Mouse (Mus musculus) midbrain, postnatal 0 days (tissue): ENCODE results near the gene Stpg4. TPM values are rescaled to one million over a fixed set of nuclear protein-coding genes. Genes with fewer than 3 reads are reported as not detected.

Experiments used
- ATAC-seq: fragments of 200-750 bp; cut with Nextera tagmentation; 2 replicates; pipeline ENCODE4 v1.8.0; 2017; ENCODE audit warnings: moderate number of reproducible peaks, mild to moderate bottlenecking, moderate TSS enrichment, moderate library complexity; ENCODE audit not compliant: low FRiP score
- DNase-seq: peaks from one replicate; pipeline ENCODE4 v3.0.0-alpha.2; 2015; ENCODE audit warnings: low spot score
- H3K27ac ChIP-seq: fragments of 300-500 bp; sonication (generic); 2 replicates; pipeline ENCODE4 v1.5.1; 2014; ENCODE audit warnings: low read depth, mild to moderate bottlenecking, low read length, mixed read lengths
- H3K27me3 ChIP-seq: fragments of 300-500 bp; sonication (generic); 2 replicates; pipeline ENCODE4 v1.6.1; 2014; ENCODE audit warnings: low read length, control low read depth, mixed read lengths; ENCODE audit not compliant: insufficient read depth
- H3K36me3 ChIP-seq: fragments of 300-500 bp; sonication (generic); 2 replicates; pipeline ENCODE4 v1.6.1; 2014; ENCODE audit warnings: low read length, control low read depth, mixed read lengths; ENCODE audit not compliant: insufficient read depth
- H3K4me1 ChIP-seq: fragments of 300-500 bp; sonication (generic); 2 replicates; pipeline ENCODE4 v1.6.1; 2014; ENCODE audit warnings: mild to moderate bottlenecking, control low read depth, antibody characterized with exemption, low read length, mixed read lengths; ENCODE audit not compliant: insufficient read depth
- H3K4me2 ChIP-seq: fragments of 300-500 bp; sonication (generic); 2 replicates; pipeline ENCODE4 v1.6.1; 2014; ENCODE audit warnings: low read depth, mild to moderate bottlenecking, low read length, mixed read lengths; ENCODE audit not compliant: poor library complexity, severe bottlenecking
- H3K4me3 ChIP-seq: fragments of 300-500 bp; sonication (generic); 2 replicates; pipeline ENCODE4 v1.5.1; 2014; ENCODE audit warnings: low read depth, mild to moderate bottlenecking, low read length, moderate library complexity
- H3K9ac ChIP-seq: fragments of 300-500 bp; sonication (generic); replicated peaks from 2 replicates; pipeline ENCODE4 v1.6.1; 2014; ENCODE audit warnings: mild to moderate bottlenecking, low read length, moderate library complexity, mixed read lengths; ENCODE audit not compliant: poor library complexity, severe bottlenecking
- H3K9me3 ChIP-seq: fragments of 300-500 bp; sonication (generic); 2 replicates; pipeline ENCODE4 v1.6.1; 2016; ENCODE audit warnings: low read length, control low read depth
- CTCF ChIP-seq: IDR thresholded peaks from 2 replicates; pipeline ENCODE4 v1.5.1; 2016; ENCODE audit warnings: antibody characterized with exemption, mild to moderate bottlenecking
- WGBS: fragments of 180-500 bp; shearing (Covaris S2); extraction: QIAGEN DNeasy Blood & Tissue Kit; methylation state at CpG from one replicate; pipeline ENCODE4 v1.1.7; 2014; 5-methylcytosine and 5-hydroxymethylcytosine counted together
- polyA plus RNA-seq: library from polyadenylated mRNA; unstranded; fragments of >200 nt; fragmentation: Nextera tagmentation; extraction: Ambion mirVana; gene quantifications from 2 replicates; pipeline ENCODE4 v1.2.1, GENCODE M21; 2015
- total RNA-seq: library from RNA; depleted of rRNA; stranded (reverse); fragments of >200 nt; gene quantifications from 2 replicates; pipeline ENCODE4 v1.2.3, GENCODE M21; 2014

Gene Stpg4
- total and polyA plus RNA-seq, 2 experiments from 2014 or later, result 0.28 TPM; not detected in 1

DNA sequence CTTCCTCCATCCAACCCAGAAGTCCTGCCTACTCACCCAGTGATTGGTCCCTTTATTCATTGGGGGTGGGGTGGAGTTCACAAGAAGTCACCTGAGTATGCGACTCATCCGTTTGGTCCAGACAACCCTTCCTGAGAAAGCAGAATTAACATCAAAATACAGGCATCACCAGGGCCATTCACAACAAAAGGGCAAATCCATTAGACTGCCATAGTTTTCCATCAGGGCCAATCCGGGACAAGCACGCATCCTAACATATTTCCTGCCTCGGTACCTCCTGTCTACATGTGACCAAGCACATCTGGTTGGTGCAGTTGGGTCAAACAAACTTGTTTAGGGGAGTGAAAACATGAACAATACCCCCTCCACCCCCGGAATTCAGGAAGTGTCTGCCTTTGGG lies 44.1 kb upstream of the Stpg4 start:
- Histone ChIP-seq H3K4me2 (no peak overlapping the region), H3K9ac (no peak overlapping the region), H3K4me3 (no peak overlapping the region), H3K27me3 (no peaks in the 10 kb centered on the region), H3K9me3 (no peaks in the 10 kb centered on the region), H3K27ac (no peak overlapping the region), H3K36me3 (no peaks in the 10 kb centered on the region), H3K4me1 (peaks cover 9% of the 10 kb centered on the region)
- DNase-seq, result no peak
- ATAC-seq, result no peak
- no peak for TF ChIP-seq CTCF
- WGBS, result 63% methylated on average over 6 of the region's 6 CpGs

DNA sequence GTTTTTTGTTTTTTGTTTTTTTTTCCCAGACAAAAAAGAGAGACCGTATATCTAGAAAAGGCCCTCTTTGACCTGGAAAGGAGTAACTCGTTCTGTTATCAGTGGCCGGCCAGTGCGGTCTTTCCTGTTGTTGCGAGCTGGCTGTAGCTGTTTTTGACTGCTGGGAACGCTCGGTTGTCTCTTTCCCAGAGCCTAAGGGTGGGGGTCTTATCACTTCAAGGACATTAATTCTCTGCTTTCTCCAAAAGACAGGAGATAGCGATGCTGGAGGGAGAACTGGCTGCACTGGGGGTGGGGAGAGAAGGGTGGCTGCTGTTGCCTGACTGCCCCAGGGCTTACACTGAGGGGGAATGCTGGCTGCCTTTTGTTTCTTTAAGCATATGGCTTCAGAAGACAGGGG lies 43.3 kb upstream of the Stpg4 start:
- no peak overlapping the region for H3K27ac ChIP-seq
- H3K4me1 ChIP-seq, result peaks cover 9% of the 10 kb centered on the region
- no peaks in the 10 kb centered on the region for H3K27me3 ChIP-seq
- no peak overlapping the region for H3K4me2 ChIP-seq
- H3K36me3 ChIP-seq, result no peaks in the 10 kb centered on the region
- H3K9me3 ChIP-seq, result no peaks in the 10 kb centered on the region
- no peak overlapping the region for H3K9ac ChIP-seq
- ATAC-seq (no peak), DNase-seq (no peak)
- no peak overlapping the region for H3K4me3 ChIP-seq
- TF ChIP-seq CTCF, result no peak
- 81% methylated on average over 8 of the region's 8 CpGs for WGBS

DNA sequence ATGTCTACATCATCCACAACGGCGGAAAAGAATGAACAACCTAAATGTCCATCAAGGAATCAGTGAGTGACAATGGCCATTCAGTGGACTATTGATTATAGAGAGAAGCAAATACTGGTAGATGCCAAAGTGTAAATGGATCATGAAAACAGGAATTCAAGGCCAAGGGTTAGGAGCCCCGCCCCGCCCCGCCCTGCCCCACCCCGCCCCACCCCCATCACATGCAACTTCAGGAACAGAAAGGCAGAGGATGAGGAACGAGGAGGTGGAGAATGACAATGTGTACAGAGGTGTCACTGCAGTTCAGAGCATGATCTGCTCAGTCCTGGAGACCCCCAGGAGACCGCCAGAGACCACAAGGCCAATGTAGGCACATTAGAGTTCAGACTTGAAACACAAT lies 42.7 kb upstream of the Stpg4 start:
- Histone ChIP-seq H3K27ac (no peak overlapping the region), H3K9ac (no peak overlapping the region), H3K9me3 (no peaks in the 10 kb centered on the region), H3K4me2 (no peak overlapping the region), H3K27me3 (no peaks in the 10 kb centered on the region), H3K36me3 (no peaks in the 10 kb centered on the region), H3K4me3 (no peak overlapping the region), H3K4me1 (peaks cover 9% of the 10 kb centered on the region)
- WGBS, result 74% methylated on average over 8 of the region's 8 CpGs
- no peak for DNase-seq
- ATAC-seq, result no peak
- TF ChIP-seq CTCF, result no peak

DNA sequence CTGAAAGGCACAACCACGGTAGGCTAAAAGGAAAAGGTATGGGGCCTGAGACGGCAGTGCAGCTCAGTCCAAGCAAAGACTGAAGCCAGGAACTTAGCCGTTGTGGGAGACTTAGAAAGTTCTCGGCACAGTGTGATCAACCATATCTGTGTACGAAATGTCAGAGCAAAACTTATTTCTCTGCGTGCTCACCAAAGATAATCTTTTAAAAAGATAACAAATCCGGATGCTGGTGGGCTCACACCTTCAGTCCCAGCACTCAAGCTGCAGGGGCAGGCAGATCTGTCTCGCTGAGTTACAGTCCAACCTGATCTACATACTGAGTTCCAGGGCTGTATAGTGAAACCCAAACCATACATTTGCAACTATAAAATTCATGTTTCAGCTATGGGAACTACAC lies 41.9 kb upstream of the Stpg4 start:
- no peak for ATAC-seq
- 75% methylated on average over 8 of the region's 8 CpGs for WGBS

DNA sequence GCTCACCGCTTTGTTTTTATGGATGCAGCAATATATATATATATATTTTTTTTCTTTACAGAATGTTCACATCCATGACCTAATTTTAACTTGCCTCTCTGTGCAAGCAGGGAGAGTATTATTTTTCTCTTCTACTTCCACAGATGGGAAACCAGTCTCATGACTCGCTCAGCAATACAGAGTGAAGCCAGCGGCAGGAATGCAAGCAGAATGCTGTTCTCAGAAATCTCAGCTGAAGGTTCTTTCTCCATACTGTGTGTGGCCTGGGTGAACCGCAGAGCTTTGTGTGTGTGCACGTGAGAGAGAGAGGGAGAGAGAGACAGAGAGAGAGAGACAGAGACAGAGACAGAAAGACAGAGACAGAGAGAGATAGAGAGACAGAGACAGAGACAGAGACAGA lies 41.1 kb upstream of the Stpg4 start:
- H3K27me3 ChIP-seq, result no peaks in the 10 kb centered on the region
- H3K4me2 ChIP-seq, result no peak overlapping the region
- no peak overlapping the region for H3K4me3 ChIP-seq
- no peak overlapping the region for H3K9ac ChIP-seq
- ATAC-seq (no peak), DNase-seq (no peak)
- WGBS, result 67% methylated on average over 5 of the region's 5 CpGs
- H3K4me1 ChIP-seq, result peaks cover 6% of the 10 kb centered on the region
- no peak for TF ChIP-seq CTCF
- H3K27ac ChIP-seq, result no peak overlapping the region
- H3K9me3 ChIP-seq, result no peaks in the 10 kb centered on the region
- no peaks in the 10 kb centered on the region for H3K36me3 ChIP-seq

More for the DNA sequence above, 41.9 kb upstream of the Stpg4 start:
- Histone ChIP-seq H3K27ac (no peak overlapping the region), H3K9ac (no peak overlapping the region), H3K9me3 (no peaks in the 10 kb centered on the region), H3K4me2 (no peak overlapping the region), H3K4me1 (peaks cover 9% of the 10 kb centered on the region), H3K4me3 (no peak overlapping the region), H3K27me3 (no peaks in the 10 kb centered on the region), H3K36me3 (no peaks in the 10 kb centered on the region)
- TF ChIP-seq CTCF, result no peak
- DNase-seq, result no peak

DNA sequence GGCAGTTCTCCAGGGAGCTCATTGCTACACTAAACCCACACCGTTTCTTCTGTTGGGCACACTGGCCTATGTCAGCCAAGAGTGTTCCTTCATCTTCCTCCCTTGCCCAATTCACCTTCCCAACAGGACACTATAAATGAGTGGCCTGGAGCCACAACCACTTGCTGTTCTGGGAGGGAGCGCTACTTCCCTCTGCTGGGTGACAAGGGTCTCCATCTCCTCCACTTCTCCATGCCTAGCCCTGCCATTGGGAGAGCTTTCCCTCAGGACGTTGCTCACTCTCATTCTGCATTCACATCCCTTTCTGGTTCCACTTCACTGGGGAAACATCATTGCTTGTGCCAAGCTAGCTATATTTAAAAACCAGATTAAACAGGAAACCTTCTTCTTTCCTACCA lies 34.0 kb upstream of the Stpg4 start:
- DNase-seq (no peak), ATAC-seq (peak; percentile 41; the same call in 1 of the 2 replicates)
- Histone ChIP-seq H3K4me2 (no peak overlapping the region), H3K27ac (no peak overlapping the region), H3K4me3 (no peak overlapping the region), H3K4me1 (peaks cover 16% of the 10 kb centered on the region), H3K36me3 (no peaks in the 10 kb centered on the region), H3K27me3 (no peaks in the 10 kb centered on the region), H3K9ac (no peak overlapping the region), H3K9me3 (no peaks in the 10 kb centered on the region)
- TF ChIP-seq CTCF, result peak; percentile 43
- WGBS, result 39% methylated on average over 3 of the region's 3 CpGs
